Mouse (Mus musculus) bone marrow, adult 2 months (tissue): Measurements from ENCODE around the gene Rad50. TPM values are rescaled to one million over a fixed set of nuclear protein-coding genes. Genes with fewer than 3 reads are reported as not detected.

Source experiments
- H3K27ac ChIP-seq: fragments of 200-500 bp; 2 replicates; pipeline ENCODE4 v1.5.1; 2012; ENCODE audit warnings: low read depth, mild to moderate bottlenecking, control low read depth, inconsistent platforms, low read length; ENCODE audit not compliant: control insufficient read depth, poor library complexity, insufficient read depth
- H3K4me1 ChIP-seq: fragments of 200-500 bp; 2 replicates; pipeline ENCODE4 v1.6.1; 2011; ENCODE audit warnings: low read length; ENCODE audit not compliant: control insufficient read depth, insufficient read depth
- H3K4me3 ChIP-seq: fragments of 200-500 bp; replicated peaks from 2 replicates; pipeline ENCODE3; 2011; ENCODE audit warnings: mild to moderate bottlenecking, low read depth, low read length, control low read depth; ENCODE audit not compliant: control insufficient read depth
- CTCF ChIP-seq: fragments of 200-500 bp; IDR thresholded peaks from 2 replicates; pipeline ENCODE4 v1.5.1; 2011; ENCODE audit warnings: low read length, control low read depth; ENCODE audit not compliant: control insufficient read depth, insufficient read depth
- POLR2A ChIP-seq: fragments of 200-500 bp; IDR thresholded peaks from 2 replicates; pipeline ENCODE4 v1.6.1; 2011; ENCODE audit warnings: low read depth, mild to moderate bottlenecking, control low read depth, low read length, borderline replicate concordance; ENCODE audit not compliant: control insufficient read depth
- whole genome bisulfite sequencing: fragments of 180-500 bp; shearing (Covaris S2); methylation state at CpG from one replicate; pipeline ENCODE4 v1.1.7; 2018; 5-methylcytosine and 5-hydroxymethylcytosine counted together
- polyA plus RNA-seq: library from polyadenylated mRNA; stranded (reverse); fragments of >200 nt; gene quantifications from 2 replicates; pipeline ENCODE4 v1.2.4, GENCODE M21; 2011; ENCODE audit warnings: low replicate concordance; ENCODE audit not compliant: missing spikeins, insufficient read depth, insufficient read length

Gene Rad50
- polyA plus RNA-seq, 1 experiment, result 15.2 TPM

DNA sequence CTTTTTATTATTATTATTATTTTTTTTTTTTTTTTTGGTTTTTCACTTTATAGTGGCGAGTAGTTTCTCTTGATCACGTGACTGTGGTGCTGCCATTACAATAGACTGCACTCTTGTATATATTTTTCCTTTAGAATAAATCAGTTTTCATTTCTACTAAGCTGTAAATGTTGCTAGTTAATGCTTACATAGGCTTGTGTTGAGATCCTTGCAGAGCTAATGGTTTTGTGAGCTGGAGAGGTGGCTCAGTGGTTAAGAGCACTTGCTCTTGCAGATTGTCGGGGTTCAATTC is 545 bp upstream of the Rad50 start:
- Histone ChIP-seq H3K4me1 (no peaks in the 10 kb centered on the region), H3K4me3 (peak overlapping the region; percentile 67), H3K27ac (no peak overlapping the region)
- TF ChIP-seq CTCF, result no peak
- WGBS, result 40% methylated on average over 3 of the region's 3 CpGs

DNA sequence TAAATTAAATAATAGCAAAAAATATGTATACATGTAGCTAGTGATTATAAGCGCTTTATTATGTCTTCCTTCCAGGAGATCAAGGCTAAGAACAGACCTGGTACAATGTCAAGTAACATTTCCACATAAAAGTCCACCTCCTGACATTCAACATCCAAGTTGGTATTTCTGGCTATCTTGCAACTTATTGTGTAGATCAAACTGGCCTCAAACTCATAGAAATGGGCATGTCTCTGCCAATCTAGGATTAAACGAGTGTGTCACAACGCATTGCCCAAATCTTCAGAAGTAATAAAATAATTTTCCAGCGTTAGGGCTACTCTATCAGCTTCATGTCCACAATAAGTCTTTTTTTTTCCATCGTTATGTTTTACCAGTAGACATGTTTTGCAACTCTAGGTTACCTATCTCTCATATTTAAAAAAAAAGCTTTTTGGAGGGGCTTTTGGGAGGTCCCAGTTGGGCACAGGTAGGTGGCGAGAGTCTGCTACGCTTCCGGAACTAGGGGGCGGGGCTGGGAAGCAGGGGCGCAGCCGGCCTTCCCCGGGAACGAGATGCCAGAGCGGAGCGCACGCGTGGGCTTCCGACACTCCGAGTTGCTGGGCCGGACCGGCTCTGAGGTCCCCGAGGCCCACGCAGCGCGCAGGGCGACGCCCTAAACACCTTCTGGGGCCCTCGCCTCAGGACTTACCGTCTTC is 734 bp downstream of the Rad50 start:
- H3K27ac ChIP-seq, result peak overlapping the region; percentile 64
- H3K4me1 ChIP-seq, result no peaks in the 10 kb centered on the region
- H3K4me3 ChIP-seq, result peak overlapping the region; percentile 67
- 4% methylated on average over 29 of the region's 29 CpGs for WGBS
- no peak for TF ChIP-seq CTCF
- no peak for TF ChIP-seq POLR2A

DNA sequence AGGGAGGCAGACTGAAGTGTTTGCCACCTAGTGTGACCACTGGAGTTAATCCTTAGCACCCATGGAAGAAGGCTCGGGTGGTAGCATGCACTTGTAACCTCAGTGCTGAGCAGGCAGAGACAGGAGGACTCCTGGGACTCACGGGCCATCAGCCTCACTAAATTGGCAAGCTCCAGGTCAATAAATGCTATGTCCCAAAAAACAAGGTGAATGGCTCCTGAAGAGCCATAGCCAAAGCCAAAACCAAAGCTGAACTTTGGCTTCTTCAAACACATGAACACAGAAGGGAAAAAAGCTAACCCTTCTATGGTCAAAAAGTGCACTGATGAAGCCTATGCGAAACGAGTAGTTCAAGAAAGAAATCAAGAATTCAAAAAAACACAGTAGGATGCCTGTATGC is 7.8 kb downstream of the Rad50 start:
- no peak overlapping the region for H3K27ac ChIP-seq
- H3K4me3 ChIP-seq, result no peak overlapping the region
- no peaks in the 10 kb centered on the region for H3K4me1 ChIP-seq
- TF ChIP-seq CTCF (no peak), POLR2A (no peak)
- WGBS, result 87% methylated on average over 4 of the region's 4 CpGs

DNA sequence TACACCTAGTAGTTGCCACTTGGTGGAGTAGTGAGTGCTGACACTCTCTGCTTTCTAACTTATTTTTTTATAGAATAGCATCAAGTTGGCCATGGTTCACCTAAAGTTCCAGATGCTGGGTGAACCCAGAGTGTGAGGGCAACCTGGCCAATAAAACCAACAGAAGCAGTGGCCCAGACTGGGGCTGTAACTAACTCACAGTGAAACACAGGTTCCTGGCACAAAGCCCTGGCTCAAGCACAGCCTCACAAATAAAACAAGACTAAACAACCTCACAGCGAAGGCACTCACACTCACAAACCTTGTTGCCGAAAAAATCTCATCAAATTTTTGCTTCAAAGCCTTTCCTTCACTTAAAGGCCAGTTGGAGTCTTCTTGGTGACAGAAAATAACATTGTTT is 8.6 kb downstream of the Rad50 start:
- H3K27ac ChIP-seq, result no peak overlapping the region
- H3K4me1 ChIP-seq, result no peaks in the 10 kb centered on the region
- H3K4me3 ChIP-seq, result no peak overlapping the region
- TF ChIP-seq CTCF (no peak), POLR2A (no peak)
- WGBS, result 93% methylated on average over 2 of the region's 2 CpGs

DNA sequence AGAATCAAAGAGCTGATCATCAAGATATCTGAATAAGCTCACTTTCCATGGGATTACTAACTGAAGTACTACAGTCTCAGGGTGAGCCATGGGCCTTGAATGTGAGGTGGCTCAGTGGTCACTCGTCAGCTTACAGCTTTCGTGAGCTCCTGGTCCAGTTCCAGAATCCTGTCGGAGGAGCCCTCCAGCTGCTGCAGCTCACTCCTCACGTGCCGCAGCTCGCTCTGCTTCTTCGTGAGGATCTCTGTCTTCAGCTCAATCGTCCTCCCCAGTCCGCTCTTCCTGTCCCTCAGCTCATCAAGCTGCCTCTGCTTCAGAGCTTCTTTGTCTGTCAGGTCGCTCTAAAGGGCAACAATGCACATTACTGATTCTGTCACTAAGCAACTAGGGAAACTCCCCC is 15.1 kb downstream of the Rad50 start:
- no peak overlapping the region for H3K4me3 ChIP-seq
- no peaks in the 10 kb centered on the region for H3K4me1 ChIP-seq
- no peak overlapping the region for H3K27ac ChIP-seq
- 94% methylated on average over 10 of the region's 10 CpGs for whole genome bisulfite sequencing
- TF ChIP-seq POLR2A (no peak), CTCF (no peak)

DNA sequence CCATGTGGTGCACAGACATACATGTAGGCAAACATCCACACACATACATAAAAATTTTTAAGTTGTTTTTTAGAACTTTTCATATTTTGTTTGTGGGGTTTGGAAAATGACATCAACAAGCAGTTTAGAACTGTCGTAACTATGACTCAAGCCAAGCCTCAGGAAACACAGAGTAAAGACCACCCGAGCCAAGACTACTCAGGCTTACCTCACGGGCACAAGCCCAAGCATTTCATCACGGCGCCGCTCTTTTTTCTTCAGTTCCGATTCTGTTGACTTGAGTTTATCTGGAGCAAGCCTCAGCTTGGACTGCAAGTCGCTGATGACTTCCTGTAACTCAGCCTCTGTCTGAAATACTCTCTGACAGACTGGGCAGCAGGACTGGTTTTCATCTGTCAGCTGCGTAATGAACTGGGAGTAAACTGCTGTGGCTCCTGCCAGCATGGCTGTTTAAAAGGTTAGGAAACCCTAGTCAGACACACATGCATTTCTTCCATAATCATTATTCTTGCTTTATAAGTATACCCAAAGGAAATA is 24.1 kb downstream of the Rad50 start:
- 84% methylated on average over 9 of the region's 9 CpGs for WGBS
- Histone ChIP-seq H3K27ac (no peak overlapping the region), H3K4me3 (no peak overlapping the region), H3K4me1 (no peaks in the 10 kb centered on the region)
- no peak for TF ChIP-seq POLR2A
- TF ChIP-seq CTCF, result no peak

DNA sequence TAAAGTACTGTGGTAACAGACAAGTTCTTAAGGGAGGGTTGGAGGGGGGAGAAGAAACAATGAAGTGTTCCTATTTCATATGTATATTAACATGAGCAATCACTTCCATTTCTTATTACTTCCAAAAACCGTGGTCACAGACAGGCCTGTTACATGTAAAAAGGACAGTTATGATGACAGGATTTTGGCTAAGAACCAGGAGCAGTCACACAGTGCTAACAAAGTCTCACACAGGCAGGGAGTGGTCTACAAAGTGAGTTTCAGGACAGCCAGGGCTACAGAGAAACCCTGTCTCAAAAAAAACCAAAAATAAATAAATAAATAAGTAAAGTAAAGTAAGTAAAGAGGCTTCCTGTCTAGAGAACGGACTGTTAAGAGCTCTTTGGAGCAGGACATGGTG is 24.9 kb downstream of the Rad50 start:
- no peak for TF ChIP-seq CTCF
- no peak for TF ChIP-seq POLR2A
- Histone ChIP-seq H3K4me3 (no peak overlapping the region), H3K27ac (no peak overlapping the region), H3K4me1 (no peaks in the 10 kb centered on the region)
- 81% methylated on average over 2 of the region's 2 CpGs for WGBS

DNA sequence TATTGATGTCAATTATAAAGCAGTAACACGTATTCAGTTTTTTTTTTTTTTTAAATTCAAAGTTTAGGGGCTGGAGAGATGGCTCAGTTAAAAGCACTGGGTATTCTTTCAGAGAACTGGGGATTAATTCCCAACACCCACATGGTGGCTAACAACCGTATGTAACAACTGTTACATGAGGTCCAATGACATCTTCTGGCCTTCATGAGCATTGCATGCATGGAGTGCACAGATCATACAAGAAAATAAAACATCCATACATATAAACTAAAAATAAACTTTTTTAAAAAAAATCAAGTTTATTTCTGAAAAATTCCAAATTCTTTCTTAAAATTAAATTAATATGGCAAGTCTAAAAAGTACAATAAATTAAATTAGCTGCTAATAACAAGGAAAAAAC is 25.4 kb downstream of the Rad50 start:
- no peaks in the 10 kb centered on the region for H3K4me1 ChIP-seq
- no peak overlapping the region for H3K27ac ChIP-seq
- no peak overlapping the region for H3K4me3 ChIP-seq
- TF ChIP-seq POLR2A (no peak), CTCF (no peak)
- WGBS, result 90% methylated on average over 2 of the region's 2 CpGs

DNA sequence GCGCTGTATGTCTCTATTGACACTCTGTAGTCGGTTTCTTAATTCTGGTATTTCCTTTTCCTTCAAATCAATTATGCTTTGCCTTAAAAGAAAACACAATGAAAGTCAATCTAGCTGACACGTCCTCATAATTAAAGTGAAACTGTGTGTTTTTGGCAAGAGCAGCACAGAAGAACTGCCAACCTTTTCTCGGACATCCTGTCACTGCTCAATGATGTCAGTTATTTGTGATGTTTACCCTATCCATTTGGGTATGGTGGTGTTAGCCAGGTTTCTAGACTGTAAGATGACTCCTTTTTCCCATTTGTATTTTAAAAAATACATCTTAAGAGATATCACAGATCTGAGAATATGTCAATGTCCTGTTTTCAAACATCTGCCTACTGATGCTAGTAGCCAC is 27.0 kb downstream of the Rad50 start:
- H3K27ac ChIP-seq, result no peak overlapping the region
- no peaks in the 10 kb centered on the region for H3K4me1 ChIP-seq
- WGBS, result 83% methylated on average over 4 of the region's 4 CpGs
- no peak overlapping the region for H3K4me3 ChIP-seq
- TF ChIP-seq CTCF, result no peak
- TF ChIP-seq POLR2A, result no peak
